Mouse (Mus musculus) spleen, adult 2 months (tissue): ENCODE data around the gene Metrnl.

Source experiments
- CTCF ChIP-seq: fragments of 200-500 bp; IDR thresholded peaks from 2 replicates; pipeline ENCODE4 v1.5.1; 2011; ENCODE audit warnings: mild to moderate bottlenecking, inconsistent platforms; ENCODE audit not compliant: insufficient read depth, insufficient read length, insufficient replicate concordance; ENCODE audit errors: extremely low read depth
- POLR2A ChIP-seq: fragments of 200-500 bp; IDR thresholded peaks from 2 replicates; pipeline ENCODE4 v1.6.1; 2011; ENCODE audit warnings: low read depth, low read length, inconsistent platforms

GRCm38 (mm10) chr11:121651556-121651955 lies 49.8 kb upstream of the Metrnl start:
- TF ChIP-seq CTCF (no peak), POLR2A (no peak)
